Mouse (Mus musculus): ENCODE results near the gene Kpna4.

The Kpna4 gene

GRCm38 (mm10) chr3:69126509-69127345, at the start of gene Kpna4:
Gene Kpna4, minus strand, starts transcription at chr3:69127113.
- peak; percentile 96 for DNase-seq (ENCODE audit: low spot score)

- no peak for DNase-seq (ENCODE audit: low spot score)
Observed at GRCm38 (mm10) chr3:69175229-69175628, 48.3 kb upstream of the Kpna4 start.

- DNase-seq (ENCODE audit: low spot score), result peak; percentile 60
Observed at GRCm38 (mm10) chr3:69171123-69171522, 44.2 kb upstream of the Kpna4 start.

- no peak for DNase-seq (ENCODE audit: low spot score)
Observed at GRCm38 (mm10) chr3:69169796-69170195, 42.9 kb upstream of the Kpna4 start.

- DNase-seq (ENCODE audit: low spot score), result no peak
Observed at GRCm38 (mm10) chr3:69168724-69169123, 41.8 kb upstream of the Kpna4 start.

GRCm38 (mm10) chr3:69163057-69163456, 36.1 kb upstream of the Kpna4 start:
- DNase-seq (ENCODE audit: low spot score), result no peak

- peak; percentile 19 for DNase-seq (ENCODE audit: low spot score)
Observed at GRCm38 (mm10) chr3:69160429-69160828, 33.5 kb upstream of the Kpna4 start.

- peak; percentile 74 for DNase-seq (ENCODE audit: low spot score)
Observed at GRCm38 (mm10) chr3:69159501-69159900, 32.6 kb upstream of the Kpna4 start.

- DNase-seq (ENCODE audit: low spot score), result no peak
Observed at GRCm38 (mm10) chr3:69157886-69158285, 31.0 kb upstream of the Kpna4 start.

GRCm38 (mm10) chr3:69156484-69156883, 29.6 kb upstream of the Kpna4 start:
- DNase-seq (ENCODE audit: low spot score), result peak; percentile 91

GRCm38 (mm10) chr3:69154691-69155090, 27.8 kb upstream of the Kpna4 start:
- DNase-seq (ENCODE audit: low spot score), result peak; percentile 27

GRCm38 (mm10) chr3:69150921-69151320, 24.0 kb upstream of the Kpna4 start:
- DNase-seq (ENCODE audit: low spot score), result no peak

GRCm38 (mm10) chr3:69142372-69142994, 15.6 kb upstream of the Kpna4 start:
- DNase-seq (ENCODE audit: low spot score), result no peak

GRCm38 (mm10) chr3:69140851-69141250, 13.9 kb upstream of the Kpna4 start:
- no peak for DNase-seq (ENCODE audit: low spot score)

- DNase-seq (ENCODE audit: low spot score), result no peak
Observed at GRCm38 (mm10) chr3:69136059-69136458, 9.1 kb upstream of the Kpna4 start.

- DNase-seq (ENCODE audit: low spot score), result no peak
Observed at GRCm38 (mm10) chr3:69130973-69131372, 4.1 kb upstream of the Kpna4 start.

- DNase-seq (ENCODE audit: low spot score), result peak; percentile 11
Observed at GRCm38 (mm10) chr3:69127693-69128092, 780 bp upstream of the Kpna4 start.

GRCm38 (mm10) chr3:69127346-69127678, 399 bp upstream of the Kpna4 start:
- no peak for DNase-seq (ENCODE audit: low spot score)

GRCm38 (mm10) chr3:69125891-69126508, 913 bp downstream of the Kpna4 start:
- DNase-seq (ENCODE audit: low spot score), result peak; percentile 49

GRCm38 (mm10) chr3:69125461-69125860, 1.5 kb downstream of the Kpna4 start:
- DNase-seq (ENCODE audit: low spot score), result no peak

GRCm38 (mm10) chr3:69118827-69119226, 8.1 kb downstream of the Kpna4 start:
- DNase-seq (ENCODE audit: low spot score), result no peak

GRCm38 (mm10) chr3:69114760-69115159, 12.2 kb downstream of the Kpna4 start:
- DNase-seq (ENCODE audit: low spot score), result no peak

GRCm38 (mm10) chr3:69113956-69114355, 13.0 kb downstream of the Kpna4 start:
- no peak for DNase-seq (ENCODE audit: low spot score)

All from T-cell, adult 2 months (primary cell).